Mouse (Mus musculus): Measurements from ENCODE around the gene Vmn2r31. TPM values are rescaled to one million over a fixed set of nuclear protein-coding genes. Genes with fewer than 3 reads are reported as not detected.

The Vmn2r31 gene
- not detected for total RNA-seq (2023)

GRCm38 (mm10) chr7:7399603-7400002, at the start of gene Vmn2r31:
Vmn2r31 (minus strand) TSS chr7:7399703.

GRCm38 (mm10) chr7:7374431-7374830, 25.1 kb downstream of the Vmn2r31 start, which contains the start of gene Gm45783:
Gm45783 (minus strand) TSS chr7:7374573.

GRCm38 (mm10) chr7:7337509-7337908, 62.0 kb downstream of the Vmn2r31 start, which contains the start of gene Vmn2r30:
Vmn2r30 (minus strand) TSS chr7:7337609.

Other genes with a start within 250 kb of the Vmn2r31 start
- under 1 TPM; 0.29 to 0.71 TPM for gene Zfp418, start 228.4 kb downstream of the Vmn2r31 start, total RNA-seq (2023)
- gene Zfp772, start 189.7 kb downstream of the Vmn2r31 start, total RNA-seq (2023), result 1 to 10 TPM in 1 of 2 experiments, under 1 TPM in 1; 0.64 to 1.8 TPM
- gene Vmn2r29, start 152.4 kb downstream of the Vmn2r31 start, total RNA-seq (2023), result not detected
- under 1 TPM; 0.13 to 0.18 TPM for gene Gm45844, start 121.4 kb downstream of the Vmn2r31 start, total RNA-seq (2023)
- 10 to 100 TPM; 24.0 to 27.5 TPM for gene Clcn4, start 98.9 kb downstream of the Vmn2r31 start, total RNA-seq (2023)
- not detected for gene Vmn2r30, start 62.1 kb downstream of the Vmn2r31 start, total RNA-seq (2023)
- not detected for gene Gm45783, start 25.1 kb downstream of the Vmn2r31 start, total RNA-seq (2023)
- not detected for gene Vmn2r32, start 80.3 kb upstream of the Vmn2r31 start, total RNA-seq (2023)
- not detected for gene Vmn2r33, start 167.1 kb upstream of the Vmn2r31 start, total RNA-seq (2023)

All from neutrophil, adult 59 days (primary cell).